Mouse (Mus musculus): ENCODE data around the gene Mgat4b.
A peak's percentile ranks its signal among the peaks of the same experiment; 100 is the strongest.

The Mgat4b gene

GRCm38 (mm10) chr11:50201590-50201989 lies 9.1 kb upstream of the Mgat4b start:
- no peak for DNase-seq

DNA sequence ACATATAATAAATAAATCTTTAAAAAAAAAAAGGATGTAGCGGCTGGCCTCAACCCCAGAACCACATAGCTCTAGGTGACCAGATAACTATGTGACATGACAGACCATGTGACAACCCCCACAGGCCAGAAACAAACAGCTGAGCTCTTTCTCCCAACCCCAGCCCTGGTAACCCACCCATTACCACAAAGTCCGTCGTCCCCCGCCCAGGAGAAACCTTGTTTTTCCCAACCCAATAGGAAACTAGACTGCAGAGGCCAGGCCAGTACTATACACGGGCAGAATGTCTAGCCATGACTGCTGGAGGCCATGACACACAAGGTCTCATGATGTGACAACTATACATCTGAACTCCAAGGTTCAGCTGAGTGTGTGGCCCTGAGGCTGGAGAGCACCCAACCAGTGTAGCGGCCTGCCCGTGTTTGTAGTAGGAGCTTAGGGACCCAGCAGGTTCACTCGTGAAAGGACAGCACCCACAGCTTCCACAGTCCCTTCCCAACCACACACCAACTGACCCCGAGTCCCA lies 7.3 kb upstream of the Mgat4b start:
- no peak for DNase-seq

DNA sequence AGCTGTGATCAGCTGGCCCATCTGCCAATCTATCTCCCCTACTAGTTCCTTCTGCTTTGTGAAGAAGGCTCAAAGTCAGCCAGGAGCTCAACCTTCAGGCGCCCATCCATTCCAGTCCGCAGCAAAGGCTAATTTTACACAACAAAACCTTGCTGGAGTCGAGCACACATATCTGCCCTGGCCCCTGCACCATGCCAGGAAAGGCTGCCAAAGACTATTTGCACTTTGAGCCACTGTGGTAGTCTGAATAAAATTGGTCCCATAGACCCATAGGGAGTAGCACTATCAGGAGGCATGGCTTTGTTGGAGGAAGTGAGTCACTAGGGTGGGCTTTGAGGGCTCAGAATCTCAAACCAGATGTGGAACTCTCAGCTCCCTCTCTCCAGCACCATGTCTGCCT lies 5.3 kb upstream of the Mgat4b start:
- no peak for DNase-seq

GRCm38 (mm10) chr11:50206037-50206436 lies 4.7 kb upstream of the Mgat4b start:
- no peak for DNase-seq

DNA sequence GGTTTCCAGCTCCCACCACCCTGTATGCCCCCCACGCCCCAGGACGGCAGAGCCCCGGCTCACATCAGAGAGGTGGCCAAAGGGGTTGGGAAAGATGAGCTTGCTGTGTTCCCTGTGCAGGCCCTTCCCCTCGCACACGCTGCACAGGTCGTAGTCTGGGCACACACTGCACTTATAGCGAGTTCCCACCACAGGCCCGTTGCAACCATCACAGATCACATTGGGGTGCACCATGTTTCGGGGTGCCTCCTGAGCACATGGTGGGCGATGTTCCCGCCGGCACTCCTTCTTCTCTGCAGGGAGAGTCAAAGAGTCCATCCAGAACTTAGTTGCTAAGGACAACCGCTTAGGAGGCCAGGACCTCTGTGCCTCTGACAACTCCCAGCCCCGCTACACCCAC lies 3.3 kb upstream of the Mgat4b start:
- DNase-seq, result no peak

- DNase-seq, result no peak
These were observed 2.7 kb upstream of the Mgat4b start for GRCm38 (mm10) chr11:50208039-50208438.

GRCm38 (mm10) chr11:50210101-50210504 lies 587 bp upstream of the Mgat4b start:
- peak; percentile 81 to 86 for DNase-seq

- DNase-seq, result no peak
These were observed 801 bp downstream of the Mgat4b start for GRCm38 (mm10) chr11:50211322-50212059.

GRCm38 (mm10) chr11:50212060-50212739 lies 1.5 kb downstream of the Mgat4b start:
- no peak for DNase-seq

- DNase-seq, result peak in 1 of 2 experiments; percentile 32
These were observed 2.4 kb downstream of the Mgat4b start for GRCm38 (mm10) chr11:50212848-50213758.

DNA sequence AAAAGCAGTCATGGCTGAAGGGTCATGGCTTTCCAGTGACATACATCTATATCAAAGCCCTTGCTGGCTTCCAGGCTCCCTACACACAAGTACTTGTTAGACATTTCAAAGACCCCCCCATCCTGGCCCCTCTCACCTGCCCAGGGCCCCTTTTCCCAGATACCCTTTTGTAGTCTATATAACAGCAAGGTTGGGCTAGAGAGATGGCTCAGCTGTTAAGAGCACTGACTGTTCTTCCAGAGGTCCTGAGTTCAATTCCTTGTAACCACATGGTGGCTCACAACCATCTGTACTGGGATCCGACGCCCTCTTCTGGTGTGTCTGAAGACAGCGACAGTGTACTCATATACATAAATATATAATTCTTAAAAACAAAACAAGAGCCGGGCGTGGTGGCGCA lies 3.9 kb downstream of the Mgat4b start:
- DNase-seq, result no peak

GRCm38 (mm10) chr11:50215633-50216032 lies 4.9 kb downstream of the Mgat4b start:
- no peak for DNase-seq

GRCm38 (mm10) chr11:50216724-50217366 lies 6.2 kb downstream of the Mgat4b start:
- no peak for DNase-seq

DNA sequence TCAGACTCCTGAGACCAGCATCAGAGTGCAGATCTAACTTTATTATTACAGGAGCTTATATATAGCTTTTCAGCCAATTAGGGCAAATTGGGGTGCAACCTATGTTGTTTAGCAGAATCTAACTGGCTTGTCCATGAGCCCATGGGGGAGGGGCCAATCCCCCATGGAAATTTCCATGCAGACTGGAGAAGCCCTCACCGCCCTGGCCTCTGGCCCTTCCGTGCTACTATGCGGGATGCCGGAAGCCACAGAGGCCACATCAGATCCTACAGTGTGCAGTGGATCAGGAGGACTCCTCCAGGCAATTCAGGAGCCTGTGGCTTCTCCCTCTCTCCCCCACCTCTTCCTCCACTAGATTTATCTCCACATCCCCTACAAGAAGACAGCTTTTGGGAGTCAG lies 7.1 kb downstream of the Mgat4b start:
- no peak for DNase-seq

DNA sequence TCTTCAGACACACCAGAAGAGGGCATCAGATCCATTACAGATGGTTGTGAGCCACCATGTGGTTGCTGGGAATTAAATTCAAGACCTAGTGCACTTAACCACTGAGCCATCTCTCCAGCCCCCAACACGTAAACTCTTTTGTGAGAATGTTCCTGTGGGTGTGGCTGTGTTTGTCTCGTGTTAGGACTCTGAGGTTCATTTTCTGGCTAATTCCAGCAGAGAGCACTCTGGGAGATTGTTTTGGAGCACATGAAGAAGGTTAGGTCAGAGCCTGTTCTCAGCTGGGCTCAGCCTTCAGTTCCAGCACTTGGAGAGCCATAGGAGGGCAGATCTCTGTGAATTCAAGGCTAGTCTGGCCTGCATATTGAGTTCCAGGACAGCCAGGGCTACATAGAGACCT lies 9.1 kb downstream of the Mgat4b start:
- no peak for DNase-seq

DNA sequence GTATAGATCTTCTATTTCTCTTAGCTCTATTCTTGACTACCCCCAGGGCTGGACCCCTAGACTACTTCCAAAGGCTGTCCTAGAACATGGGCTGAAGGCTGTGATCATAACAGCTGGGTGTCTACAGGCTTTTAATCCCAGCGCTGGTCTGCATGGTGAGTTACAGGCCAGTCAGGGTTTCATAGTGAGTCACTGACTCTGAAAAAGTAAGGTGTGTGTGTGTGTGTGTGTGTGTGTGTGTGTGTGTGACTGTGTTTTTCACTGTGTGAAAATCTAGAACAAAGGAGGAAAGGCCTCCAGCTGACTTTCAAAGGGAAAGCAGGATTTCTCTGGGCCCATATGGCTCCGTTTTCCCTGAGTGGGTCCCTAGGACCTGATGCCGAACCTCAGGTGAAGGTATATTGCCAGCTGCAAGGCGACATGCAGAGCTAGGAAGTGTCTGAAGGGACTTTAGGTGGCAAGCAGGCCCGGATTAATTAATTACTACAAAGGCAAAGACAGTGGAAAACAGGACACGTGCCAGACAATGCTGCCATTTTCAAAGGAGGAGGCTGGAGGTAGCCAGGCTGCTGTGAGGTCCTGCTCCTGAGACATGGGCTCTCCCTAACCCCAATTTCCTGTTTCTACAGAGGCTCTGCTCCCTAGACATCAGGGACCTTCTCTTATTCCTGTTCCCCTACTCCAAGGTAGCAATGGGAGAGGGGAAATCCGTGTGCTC lies 12.0 kb downstream of the Mgat4b start:
- DNase-seq, result no peak

DNA sequence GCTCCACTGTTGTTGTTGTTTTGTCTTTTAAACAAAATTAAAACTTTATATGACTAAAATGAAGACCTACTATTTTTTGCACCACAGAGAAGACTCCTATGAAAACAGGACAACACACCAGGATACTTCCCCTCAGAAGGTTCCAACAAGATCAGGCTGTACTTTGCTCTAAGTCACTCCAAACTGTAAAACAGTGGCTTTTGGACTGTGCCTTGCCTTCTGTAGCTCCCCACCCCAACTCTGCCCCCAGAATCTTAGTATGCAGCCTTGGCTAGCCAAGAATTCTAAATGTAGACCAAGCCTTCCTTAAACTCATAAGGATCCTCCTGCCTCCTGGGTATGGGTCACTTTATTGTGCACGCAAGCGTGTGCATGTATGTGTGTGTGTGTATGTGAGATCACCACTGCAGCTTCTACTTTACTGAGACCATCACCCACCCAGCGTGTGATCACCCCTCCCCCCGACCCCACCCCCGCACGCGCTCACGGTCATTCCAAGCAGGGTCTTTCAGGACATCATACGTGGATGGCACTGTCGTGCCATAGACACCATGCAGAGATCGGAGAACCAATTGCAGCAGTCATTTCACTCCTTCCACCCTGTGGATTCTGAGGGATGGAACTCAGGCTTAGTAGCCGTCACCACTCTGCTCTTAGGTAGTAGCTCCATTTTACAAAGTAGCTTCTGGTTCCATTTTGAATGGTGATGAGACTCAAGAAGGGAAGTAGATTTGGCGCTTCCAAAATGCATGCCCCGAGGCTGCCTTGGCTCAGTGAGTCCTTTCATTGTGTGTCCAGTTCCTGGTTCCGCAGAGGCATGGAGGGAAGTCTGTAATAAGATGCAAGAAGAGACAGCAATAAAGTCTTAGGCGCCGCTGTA lies 13.3 kb downstream of the Mgat4b start:
- no peak for DNase-seq

GRCm38 (mm10) chr11:50224671-50225530 lies 14.2 kb downstream of the Mgat4b start:
- DNase-seq, result peak; percentile 55 to 75

DNA sequence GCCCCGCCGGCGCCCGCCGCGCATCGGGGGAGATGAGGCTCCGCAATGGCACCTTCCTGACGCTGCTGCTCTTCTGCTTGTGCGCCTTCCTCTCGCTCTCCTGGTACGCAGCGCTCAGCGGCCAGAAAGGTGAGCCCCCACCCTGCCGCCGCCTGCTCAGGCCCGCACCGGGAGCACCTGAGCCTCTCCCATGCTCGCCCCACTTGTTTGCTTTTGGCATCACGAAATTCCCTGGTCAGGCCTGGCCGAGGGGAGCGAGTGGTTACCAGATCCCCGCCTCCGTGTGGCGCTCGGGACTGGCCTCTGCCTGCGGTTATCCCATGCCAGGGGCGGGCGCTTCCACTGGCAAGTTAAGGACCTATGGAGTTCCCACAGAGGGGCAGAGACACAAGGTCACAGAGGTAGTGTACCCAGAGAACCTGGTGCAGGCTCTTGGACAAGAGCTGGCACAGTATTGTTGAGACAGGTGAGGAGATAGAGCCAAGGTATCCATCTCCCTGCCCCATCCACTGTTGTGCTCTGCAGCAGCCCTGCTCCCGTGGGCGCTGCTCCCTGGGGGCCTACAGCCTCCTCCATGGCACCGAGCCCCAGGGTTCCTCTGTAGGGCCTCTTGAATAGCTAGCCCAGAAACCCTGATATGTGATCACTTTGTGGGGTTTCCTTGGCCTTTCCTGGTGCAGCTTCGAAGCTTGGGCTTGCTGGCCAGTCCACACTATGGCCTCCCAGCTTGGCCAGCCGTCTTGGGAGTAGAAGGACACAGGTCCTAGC lies 15.1 kb downstream of the Mgat4b start:
- DNase-seq, result no peak
